Mouse (Mus musculus) 416B (cell line): Measurements from ENCODE around the gene Rpp38.

Source experiments
- DNase-seq: peaks from one replicate; pipeline ENCODE4 v3.0.0; 2011; ENCODE audit warnings: low read depth

The Rpp38 gene

GRCm38 (mm10) chr2:3332484-3333242 lies at the start of gene Rpp38:
Gene Rpp38 (minus strand): TSS chr2:3332643.
- DNase-seq: peak; percentile 98

GRCm38 (mm10) chr2:3365127-3365526 lies 32.7 kb upstream of the Rpp38 start:
- no peak for DNase-seq

GRCm38 (mm10) chr2:3361067-3361466 lies 28.6 kb upstream of the Rpp38 start:
- no peak for DNase-seq

- DNase-seq: no peak
Measured at GRCm38 (mm10) chr2:3357887-3358286, 25.4 kb upstream of the Rpp38 start.

- no peak for DNase-seq
Measured at GRCm38 (mm10) chr2:3356311-3356710, 23.9 kb upstream of the Rpp38 start.

GRCm38 (mm10) chr2:3355793-3356192 lies 23.4 kb upstream of the Rpp38 start:
- DNase-seq: no peak

- no peak for DNase-seq
Measured at GRCm38 (mm10) chr2:3353160-3353559, 20.7 kb upstream of the Rpp38 start.

- DNase-seq: peak; percentile 71
Measured at GRCm38 (mm10) chr2:3348919-3349318, 16.5 kb upstream of the Rpp38 start.

GRCm38 (mm10) chr2:3348422-3348821 lies 16.0 kb upstream of the Rpp38 start:
- DNase-seq: no peak

- peak; percentile 70 for DNase-seq
Measured at GRCm38 (mm10) chr2:3335611-3336301, 3.3 kb upstream of the Rpp38 start, which contains the start of gene Acbd7. Gene Acbd7 (plus strand): TSS chr2:3336168.

GRCm38 (mm10) chr2:3333761-3334160 lies 1.3 kb upstream of the Rpp38 start:
- DNase-seq: peak; percentile 64

GRCm38 (mm10) chr2:3332056-3332455 lies 387 bp downstream of the Rpp38 start:
- peak; percentile 77 for DNase-seq

- DNase-seq: peak; percentile 41
Measured at GRCm38 (mm10) chr2:3331071-3331703, 1.3 kb downstream of the Rpp38 start.

- peak; percentile 84 for DNase-seq
Measured at GRCm38 (mm10) chr2:3327351-3327750, 5.1 kb downstream of the Rpp38 start.

GRCm38 (mm10) chr2:3326547-3326946 lies 5.9 kb downstream of the Rpp38 start:
- DNase-seq: no peak

GRCm38 (mm10) chr2:3324381-3325130 lies 7.9 kb downstream of the Rpp38 start:
- DNase-seq: no peak

GRCm38 (mm10) chr2:3323132-3323531 lies 9.3 kb downstream of the Rpp38 start:
- DNase-seq: peak; percentile 13

GRCm38 (mm10) chr2:3305426-3306025 lies 26.9 kb downstream of the Rpp38 start:
- DNase-seq: peak; percentile 84

GRCm38 (mm10) chr2:3295826-3296225 lies 36.6 kb downstream of the Rpp38 start:
- no peak for DNase-seq

- DNase-seq: no peak
Measured at GRCm38 (mm10) chr2:3292170-3292569, 40.3 kb downstream of the Rpp38 start.

GRCm38 (mm10) chr2:3289581-3289980 lies 42.9 kb downstream of the Rpp38 start:
- DNase-seq: no peak

- DNase-seq: no peak
Measured at GRCm38 (mm10) chr2:3286243-3286642, 46.2 kb downstream of the Rpp38 start.
